Mouse (Mus musculus): ENCODE measurements at regions not wholly inside any gene's neighbourhood (a gene's known extent, or its start where the extent isn't known, plus 50 kb on each side); places are given as distances from the start of the nearest gene placed in this dataset.

DNA sequence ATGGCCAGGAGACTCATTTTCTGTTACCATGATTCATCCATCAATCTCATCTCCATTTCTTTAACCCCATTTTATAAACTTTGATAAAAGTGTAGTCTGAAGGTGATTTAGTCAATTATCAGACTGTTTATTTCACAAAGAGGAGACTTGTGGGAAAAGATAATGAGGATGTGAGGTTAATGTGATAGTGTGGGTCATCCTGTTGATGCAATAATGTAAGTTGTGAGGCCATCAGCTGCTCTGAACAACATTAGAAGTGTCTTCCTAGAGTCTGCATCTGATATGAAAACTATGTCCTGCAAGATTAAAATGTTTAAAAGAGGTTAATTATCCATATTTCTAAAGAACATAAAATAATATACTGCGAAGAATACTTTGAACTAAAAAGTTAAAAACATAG is 842.8 kb downstream of the Pcdh17 start:
- no peak overlapping the region for H3K4me3 ChIP-seq

DNA sequence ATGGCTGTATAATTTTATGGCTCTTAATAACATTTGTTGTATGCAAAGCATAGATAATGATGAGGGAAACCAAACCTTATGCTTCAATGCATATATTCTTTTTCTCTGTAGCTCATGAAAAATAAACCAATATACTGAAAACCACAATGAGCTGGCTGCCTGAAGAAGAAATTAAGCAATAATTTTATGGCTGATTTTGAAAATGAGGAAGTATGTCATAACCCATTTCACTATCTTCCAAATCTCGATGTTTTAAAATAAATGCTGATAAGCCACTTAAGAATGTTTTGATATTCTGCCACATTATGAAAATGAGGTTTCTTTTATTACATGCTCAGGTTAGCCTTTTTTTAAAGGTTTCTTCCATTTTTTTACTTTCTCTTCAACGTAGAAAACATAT is 844.1 kb downstream of the Pcdh17 start:
- Histone ChIP-seq H3K27ac (no peak overlapping the region), H3K36me3 (ENCODE audit: poor library complexity, severe bottlenecking) (no peaks in the 10 kb centered on the region), H3K27me3 (no peaks in the 10 kb centered on the region), H3K9ac (no peak overlapping the region), H3K9me3 (replicated peaks) (no peaks in the 10 kb centered on the region), H3K4me3 (no peak overlapping the region), H3K4me1 (no peaks in the 10 kb centered on the region), H3K4me2 (no peak overlapping the region)
- 87% methylated on average over 2 of the region's 2 CpGs for WGBS
- no peak for ATAC-seq

More for the DNA sequence above, 842.8 kb downstream of the Pcdh17 start:
- no peaks in the 10 kb centered on the region for H3K36me3 ChIP-seq (ENCODE audit: poor library complexity, severe bottlenecking)
- 86% methylated on average over 1 of the region's 1 CpGs for WGBS
- no peak overlapping the region for H3K27ac ChIP-seq
- no peaks in the 10 kb centered on the region for H3K9me3 ChIP-seq (replicated peaks)
- no peaks in the 10 kb centered on the region for H3K4me1 ChIP-seq
- no peak for ATAC-seq
- H3K27me3 ChIP-seq, result no peaks in the 10 kb centered on the region
- no peak overlapping the region for H3K9ac ChIP-seq
- H3K4me2 ChIP-seq, result no peak overlapping the region

DNA sequence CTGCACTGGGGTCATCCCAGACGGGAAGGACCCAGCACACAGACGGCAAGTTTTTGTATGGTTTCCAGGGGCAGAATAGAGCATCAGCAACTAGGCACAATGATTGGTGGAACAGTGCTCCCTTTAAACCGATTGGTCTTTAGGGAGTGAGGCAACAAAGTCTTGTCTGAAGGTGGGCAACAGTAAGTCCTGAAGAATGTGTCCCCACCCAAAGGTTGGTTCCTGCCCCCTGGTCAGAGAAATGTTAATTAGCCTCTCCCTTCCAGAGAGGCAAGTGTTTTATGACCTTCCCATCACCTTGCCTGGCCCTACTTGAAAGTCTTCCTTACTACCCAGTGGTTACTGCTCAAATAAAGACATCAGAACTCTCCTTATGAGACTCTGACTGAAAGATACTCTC is 855.6 kb downstream of the Pcdh17 start:
- WGBS, result 80% methylated on average over 3 of the region's 3 CpGs
- no peaks in the 10 kb centered on the region for H3K4me1 ChIP-seq
- no peak overlapping the region for H3K27ac ChIP-seq
- no peak overlapping the region for H3K4me3 ChIP-seq
- H3K4me2 ChIP-seq, result no peak overlapping the region
- no peak for ATAC-seq
- H3K9me3 ChIP-seq (replicated peaks), result no peaks in the 10 kb centered on the region
- no peaks in the 10 kb centered on the region for H3K27me3 ChIP-seq
- no peaks in the 10 kb centered on the region for H3K36me3 ChIP-seq (ENCODE audit: poor library complexity, severe bottlenecking)
- H3K9ac ChIP-seq, result no peak overlapping the region

DNA sequence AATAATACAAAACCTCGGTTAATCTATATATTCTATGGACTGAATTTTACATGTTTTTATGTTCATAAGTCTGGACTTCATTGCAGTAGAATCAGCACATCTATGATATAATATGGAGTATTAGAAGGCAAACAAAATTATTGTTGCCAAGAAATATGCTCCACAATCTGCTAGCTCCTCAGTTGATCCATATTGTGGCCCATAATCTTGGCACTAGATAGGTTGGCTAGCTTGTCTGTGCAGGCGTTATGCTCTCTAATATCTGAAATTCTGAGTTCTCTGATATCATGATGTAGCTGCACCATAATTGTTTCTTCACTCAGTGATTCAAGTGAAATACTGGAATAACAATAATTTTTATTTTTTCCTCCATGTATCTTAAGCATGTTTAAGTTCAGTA is 877.3 kb downstream of the Pcdh17 start:
- Histone ChIP-seq H3K4me2 (no peak overlapping the region), H3K9me3 (replicated peaks) (no peaks in the 10 kb centered on the region), H3K27me3 (no peaks in the 10 kb centered on the region), H3K36me3 (ENCODE audit: poor library complexity, severe bottlenecking) (no peaks in the 10 kb centered on the region), H3K4me3 (no peak overlapping the region), H3K9ac (no peak overlapping the region), H3K27ac (no peak overlapping the region), H3K4me1 (no peaks in the 10 kb centered on the region)
- 87% methylated on average over 2 of the region's 2 CpGs for WGBS
- ATAC-seq, result no peak

DNA sequence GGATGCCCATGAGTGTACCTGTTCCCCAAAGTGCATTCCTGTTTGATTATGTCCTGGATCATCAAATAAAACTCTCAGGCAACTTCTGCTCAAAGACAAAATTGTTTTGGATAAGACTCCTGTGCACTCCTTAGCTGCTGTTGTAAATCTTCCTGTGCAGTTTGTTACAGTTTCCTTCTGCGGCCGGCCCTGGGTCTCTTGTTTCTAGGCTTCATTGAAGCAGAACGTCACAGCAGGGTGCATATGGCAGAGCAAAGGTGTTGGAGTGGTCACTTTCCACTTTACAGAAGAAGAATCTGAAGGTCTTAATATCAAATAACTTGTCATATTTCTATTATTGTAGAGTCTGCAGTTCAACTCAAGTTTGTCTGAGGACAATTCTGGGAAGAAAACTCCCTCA is 889.9 kb downstream of the Pcdh17 start:
- 62% methylated on average over 3 of the region's 3 CpGs for WGBS
- ATAC-seq, result no peak
- Histone ChIP-seq H3K9me3 (replicated peaks) (no peaks in the 10 kb centered on the region), H3K9ac (no peak overlapping the region), H3K27ac (no peak overlapping the region), H3K36me3 (ENCODE audit: poor library complexity, severe bottlenecking) (no peaks in the 10 kb centered on the region), H3K4me3 (no peak overlapping the region), H3K4me1 (no peaks in the 10 kb centered on the region), H3K27me3 (no peaks in the 10 kb centered on the region), H3K4me2 (no peak overlapping the region)

DNA sequence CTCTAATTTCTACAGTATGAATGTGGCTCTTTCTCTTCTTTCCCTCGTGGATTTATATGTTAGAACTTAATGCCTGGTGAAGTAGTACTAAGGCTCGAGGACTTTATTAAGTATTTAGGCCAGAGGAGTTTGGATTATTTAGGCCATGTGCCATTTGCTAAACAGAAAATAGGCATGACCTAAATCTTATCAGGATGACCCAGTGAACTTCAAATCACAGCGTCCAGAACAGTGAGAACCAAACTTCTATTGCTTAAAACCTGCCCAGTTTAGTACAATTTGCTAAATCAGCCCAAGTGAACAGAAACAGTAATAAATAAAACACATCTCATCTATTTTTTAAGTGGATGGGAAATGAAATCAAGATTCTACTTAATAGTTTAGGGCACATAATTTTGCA is 893.8 kb downstream of the Pcdh17 start:
- Histone ChIP-seq H3K36me3 (ENCODE audit: poor library complexity, severe bottlenecking) (no peaks in the 10 kb centered on the region), H3K9me3 (replicated peaks) (no peaks in the 10 kb centered on the region), H3K27me3 (no peaks in the 10 kb centered on the region), H3K27ac (no peak overlapping the region), H3K4me3 (no peak overlapping the region), H3K4me2 (no peak overlapping the region), H3K4me1 (no peaks in the 10 kb centered on the region), H3K9ac (no peak overlapping the region)
- no peak for ATAC-seq
- WGBS, result 79% methylated on average over 3 of the region's 3 CpGs

DNA sequence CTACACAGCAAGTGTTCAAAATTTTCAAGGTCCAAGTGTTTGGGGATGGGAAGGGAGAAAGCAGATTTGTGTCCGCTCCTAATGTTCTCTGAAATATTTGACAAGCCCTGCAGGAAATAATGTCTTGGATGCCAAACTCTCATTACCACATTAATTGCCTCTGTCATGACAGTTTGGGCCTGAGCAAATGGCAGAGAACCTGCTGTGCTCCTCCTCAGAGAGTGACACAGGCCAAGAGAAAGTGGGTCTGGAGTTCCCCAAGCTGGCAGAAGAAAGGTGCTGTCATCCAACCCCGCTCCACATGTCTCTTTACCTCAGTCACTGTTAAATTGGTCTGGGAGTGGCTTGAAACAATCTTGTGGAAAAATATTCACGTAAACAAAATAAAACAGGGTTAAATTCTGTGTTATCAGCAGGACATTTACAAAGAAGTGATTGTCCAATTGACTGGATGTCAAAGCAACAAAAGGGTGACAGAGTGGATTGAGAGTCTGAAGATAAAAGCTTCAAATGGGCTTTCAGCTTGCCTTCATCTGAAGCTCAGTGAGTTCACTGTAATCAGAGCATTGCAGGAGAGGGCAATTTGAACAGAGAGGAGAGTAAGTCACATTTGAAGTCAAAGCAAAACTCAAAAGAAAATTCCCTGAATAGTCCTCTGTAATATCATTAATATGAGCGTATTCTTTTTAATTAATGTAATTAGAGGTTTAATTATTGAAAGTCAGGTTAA is 911.4 kb downstream of the Pcdh17 start:
- Histone ChIP-seq H3K4me1 (peaks cover 8% of the 10 kb centered on the region; the same call in 1 of the 2 replicates), H3K4me2 (no peak overlapping the region), H3K4me3 (no peak overlapping the region), H3K27me3 (no peaks in the 10 kb centered on the region), H3K27ac (no peak overlapping the region), H3K36me3 (ENCODE audit: poor library complexity, severe bottlenecking) (no peaks in the 10 kb centered on the region), H3K9ac (no peak overlapping the region), H3K9me3 (replicated peaks) (no peaks in the 10 kb centered on the region)
- ATAC-seq, result peak; percentile 90
- 19% methylated on average over 4 of the region's 4 CpGs for WGBS

DNA sequence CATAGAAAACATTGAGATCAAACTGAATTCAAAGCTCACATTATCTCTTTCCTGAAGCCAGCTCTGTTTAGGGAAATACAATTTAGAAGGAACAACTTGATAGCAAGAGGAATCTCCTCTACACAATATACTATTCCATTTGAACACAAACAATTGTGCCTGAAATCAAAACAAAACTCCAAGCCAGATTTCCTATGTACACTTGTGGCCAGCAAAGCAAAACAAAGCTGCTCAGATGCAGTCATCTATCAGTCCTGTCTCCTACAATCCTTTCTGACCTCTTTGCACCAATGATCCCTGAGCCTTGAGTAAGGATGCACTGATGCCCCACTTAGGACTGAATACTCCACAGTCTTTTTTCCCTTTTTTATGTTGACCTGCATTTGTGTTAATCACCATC is 920.2 kb downstream of the Pcdh17 start:
- no peak overlapping the region for H3K4me3 ChIP-seq
- no peak overlapping the region for H3K27ac ChIP-seq
- no peak overlapping the region for H3K9ac ChIP-seq
- ATAC-seq, result no peak
- H3K27me3 ChIP-seq, result no peaks in the 10 kb centered on the region
- no peaks in the 10 kb centered on the region for H3K36me3 ChIP-seq (ENCODE audit: poor library complexity, severe bottlenecking)
- H3K4me2 ChIP-seq, result no peak overlapping the region
- no peaks in the 10 kb centered on the region for H3K4me1 ChIP-seq
- no peaks in the 10 kb centered on the region for H3K9me3 ChIP-seq (replicated peaks)

DNA sequence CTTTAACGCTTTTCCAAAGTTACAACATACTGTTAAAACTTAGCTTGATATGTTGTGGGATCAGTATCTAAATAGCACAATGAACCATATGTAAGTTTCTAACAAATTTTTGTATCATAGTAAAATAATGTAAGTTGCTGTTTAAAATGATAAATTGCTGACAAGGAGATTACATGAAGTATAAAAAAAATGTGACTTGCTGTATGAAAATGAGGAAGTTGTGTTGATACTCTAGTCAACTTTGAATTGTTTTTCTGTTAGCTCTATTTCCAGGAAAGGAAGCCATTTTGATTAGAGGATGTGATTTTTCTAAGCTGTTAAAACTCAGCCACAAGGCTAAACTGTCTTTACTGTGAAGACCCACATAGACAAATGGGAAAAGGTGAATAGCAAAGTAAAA is 929.9 kb downstream of the Pcdh17 start:
- H3K4me1 ChIP-seq, result no peaks in the 10 kb centered on the region
- no peak overlapping the region for H3K4me3 ChIP-seq
- H3K36me3 ChIP-seq (ENCODE audit: poor library complexity, severe bottlenecking), result no peaks in the 10 kb centered on the region
- no peaks in the 10 kb centered on the region for H3K9me3 ChIP-seq (replicated peaks)
- H3K27me3 ChIP-seq, result no peaks in the 10 kb centered on the region
- WGBS, result 93% methylated on average over 1 of the region's 1 CpGs
- no peak overlapping the region for H3K9ac ChIP-seq
- no peak overlapping the region for H3K4me2 ChIP-seq
- ATAC-seq, result no peak
- H3K27ac ChIP-seq, result no peak overlapping the region

DNA sequence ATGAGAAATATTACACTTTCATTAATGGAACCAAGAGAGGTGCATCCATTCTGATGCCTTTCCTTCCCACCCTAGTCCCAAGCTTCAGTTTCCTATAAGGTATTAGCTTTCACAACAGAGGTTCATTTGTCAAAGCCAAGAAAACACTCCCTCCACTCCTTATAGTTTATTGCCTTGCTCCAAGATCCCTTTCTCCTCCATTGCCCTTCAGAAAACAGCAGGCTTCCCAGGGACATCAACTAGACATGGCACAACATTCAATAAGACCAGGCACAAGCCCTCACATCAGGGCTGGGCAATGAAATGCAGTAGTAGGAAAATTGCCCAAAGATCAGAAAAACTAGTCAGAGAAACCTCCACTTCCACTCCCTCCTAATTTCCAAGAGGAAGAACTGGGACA is 960.3 kb downstream of the Pcdh17 start:
- no peak for ATAC-seq
- Histone ChIP-seq H3K27ac (no peak overlapping the region), H3K4me2 (no peak overlapping the region)

More for the DNA sequence above, 960.3 kb downstream of the Pcdh17 start:
- H3K36me3 ChIP-seq (ENCODE audit: poor library complexity, severe bottlenecking), result no peaks in the 10 kb centered on the region
- no peaks in the 10 kb centered on the region for H3K9me3 ChIP-seq (replicated peaks)
- H3K9ac ChIP-seq, result no peak overlapping the region
- H3K27me3 ChIP-seq, result no peaks in the 10 kb centered on the region
- no peaks in the 10 kb centered on the region for H3K4me1 ChIP-seq
- H3K4me3 ChIP-seq, result no peak overlapping the region

Data from forebrain, embryonic 13.5 days (tissue).